Mouse (Mus musculus) kidney, adult 2 months (tissue): ENCODE results near the gene Rasal2.

Source experiments
- CTCF ChIP-seq: fragments of 200-500 bp; conservative IDR thresholded peaks from 2 replicates; pipeline ENCODE4 v1.5.1; 2011; ENCODE audit warnings: low read depth, mild to moderate bottlenecking, control low read depth, low read length, moderate library complexity, mixed read lengths; ENCODE audit not compliant: insufficient read depth, insufficient read length
- POLR2A ChIP-seq: fragments of 200-500 bp; IDR thresholded peaks from one replicate; pipeline ENCODE4 v1.6.1; 2011; ENCODE audit warnings: low read depth, low read length, control low read depth

DNA sequence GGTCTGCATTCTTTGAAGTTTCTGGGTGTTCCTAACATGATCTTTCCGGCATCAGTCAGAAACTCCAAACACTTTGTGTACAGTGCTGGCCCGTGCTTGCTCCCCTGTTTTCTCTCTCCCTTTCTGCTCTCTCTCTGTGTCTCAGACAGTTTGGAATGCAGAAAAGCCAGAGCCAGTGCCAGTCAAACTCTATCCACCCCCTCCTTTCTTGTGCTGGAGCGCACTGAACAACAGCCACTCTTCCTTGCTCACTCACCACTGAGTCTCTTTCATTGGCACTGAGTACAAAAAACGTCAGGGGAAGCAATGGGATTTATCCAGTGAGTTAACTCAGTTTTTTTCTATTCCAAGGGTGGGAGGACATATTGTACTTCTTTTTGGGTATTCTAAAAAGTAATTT is 155.8 kb downstream of the Rasal2 start:
- no peak for TF ChIP-seq CTCF
- no peak for TF ChIP-seq POLR2A
